Mouse (Mus musculus): ENCODE data around the gene Stra6.

DNA sequence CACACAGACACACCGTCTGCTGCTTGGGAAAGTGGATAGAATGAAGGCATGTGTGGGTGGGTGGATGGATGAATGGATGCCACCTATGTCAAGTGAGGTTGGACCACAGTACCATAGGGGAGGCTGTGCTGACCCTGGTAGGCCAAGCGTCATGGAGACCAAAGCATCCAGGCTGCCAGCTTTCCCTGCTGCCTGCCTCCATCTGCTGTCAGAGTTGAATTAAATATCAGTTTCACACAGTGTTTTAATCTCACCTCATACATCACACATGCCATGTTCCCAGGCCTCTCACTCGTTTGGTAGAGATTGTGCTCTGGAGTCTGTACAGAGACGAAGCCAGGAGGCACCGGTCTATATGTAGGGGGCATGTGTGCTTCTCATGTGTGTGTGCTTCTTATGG lies 47.2 kb downstream of the Stra6 start:
- TF ChIP-seq CTCF (IDR thresholded peaks at IDR 0.05; ENCODE audit: control insufficient read depth, insufficient read depth, insufficient read length) (no peak), USF1 (IDR thresholded peaks at IDR 0.05; ENCODE audit: low read depth) (no peak)
